18 mouse cellular contexts compared by ENCODE assay signal in the genomic region with DNA sequence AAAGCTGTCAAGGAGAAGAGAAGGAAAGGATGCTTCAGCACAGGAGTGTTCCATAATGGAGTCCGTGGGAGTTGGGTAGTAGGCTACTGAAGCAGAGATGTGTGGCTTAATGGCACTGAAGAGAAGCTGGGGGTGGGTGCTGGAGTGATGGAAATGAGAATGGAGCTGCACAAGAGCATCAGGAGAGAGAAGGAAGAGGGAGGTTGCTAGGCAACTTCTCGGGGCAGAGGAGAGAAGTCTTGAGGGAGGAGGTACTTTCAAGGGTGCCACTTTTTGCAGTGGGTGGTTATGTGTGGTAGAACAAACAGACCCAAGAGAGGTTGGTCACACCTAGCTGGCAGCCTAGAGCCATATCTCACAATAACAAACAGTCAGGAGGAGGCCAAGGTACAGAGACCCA.
DNase-seq lines count a peak whose midpoint lies in the region; ATAC-seq and TF ChIP-seq lines count a peak whose summit lies in the region.
"Had no signal": no experiment of that assay in that cellular context is flagged by ENCODE, and none has a peak within 500 bp of the region (broad histone marks: within the 10 kb centered on the region; RNA-seq: fewer than 3 reads in every experiment).

No protein-coding gene starts in this region.

- TF ChIP-seq POLR2A in cortical plate, adult 2 months (IDR thresholded peaks at IDR 0.05; ENCODE audit: extremely low read depth, insufficient read depth, low read length): no peak

- no peaks in the 10 kb centered on the region for H3K9me3 ChIP-seq in hindbrain, embryonic 11.5 days (ENCODE audit: control insufficient read depth, low read length)
- H3K9me3 ChIP-seq in midbrain, embryonic 15.5 days: no peaks in the 10 kb centered on the region
- H3K9me3 ChIP-seq: intestine, embryonic 15.5 days had no signal

- no peak for TF ChIP-seq CTCF in cortical plate, adult 2 months (IDR thresholded peaks at IDR 0.05; ENCODE audit: extremely low read depth, insufficient read depth, low read length)

- H3K4me1 ChIP-seq in cortical plate, adult 2 months (ENCODE audit: control insufficient read depth, insufficient read depth, low read length): peaks cover 6% of the 10 kb centered on the region; the same call in 1 of the 2 replicates
- H3K4me1 ChIP-seq in hindbrain, embryonic 11.5 days (replicated peaks; ENCODE audit: control insufficient read depth, insufficient read depth, low read length): no peaks in the 10 kb centered on the region
- H3K4me1 ChIP-seq in midbrain, embryonic 15.5 days: no peaks in the 10 kb centered on the region
- H3K4me1 ChIP-seq: embryonic facial prominence, embryonic 15.5 days; forebrain, embryonic 10.5 days; hindbrain, embryonic 13.5 days; intestine, embryonic 15.5 days; megakaryocyte, embryonic 14.5 days had no signal

- H3K9ac ChIP-seq in hindbrain, embryonic 11.5 days (ENCODE audit: low read depth, low read length): no peak overlapping the region
- H3K9ac ChIP-seq in midbrain, embryonic 15.5 days: no peak overlapping the region
- H3K9ac ChIP-seq: embryonic facial prominence, embryonic 15.5 days; hindbrain, embryonic 13.5 days; intestine, embryonic 15.5 days; lung, embryonic 14.5 days had no signal

- 58% methylated on average over 2 of the region's 2 CpGs for WGBS in hindbrain, embryonic 11.5 days
- 78% methylated on average over 2 of the region's 2 CpGs for WGBS in midbrain, embryonic 15.5 days

- no peaks in the 10 kb centered on the region for H3K36me3 ChIP-seq in hindbrain, embryonic 11.5 days (ENCODE audit: control insufficient read depth, insufficient read depth, low read length)
- H3K36me3 ChIP-seq in midbrain, embryonic 15.5 days (replicated peaks): no peaks in the 10 kb centered on the region
- H3K36me3 ChIP-seq: embryonic facial prominence, embryonic 15.5 days; forebrain, embryonic 10.5 days; hindbrain, embryonic 13.5 days; intestine, embryonic 15.5 days had no signal

- no peak overlapping the region for H3K4me2 ChIP-seq in hindbrain, embryonic 11.5 days (replicated peaks; ENCODE audit: low read depth, low read length)
- no peak overlapping the region for H3K4me2 ChIP-seq in midbrain, embryonic 15.5 days
- H3K4me2 ChIP-seq: embryonic facial prominence, embryonic 15.5 days; hindbrain, embryonic 13.5 days; intestine, embryonic 15.5 days; lung, embryonic 14.5 days had no signal

- H3K4me3 ChIP-seq in cortical plate, adult 2 months (ENCODE audit: insufficient read depth, low read length): no peak overlapping the region
- no peak overlapping the region for H3K4me3 ChIP-seq in hindbrain, embryonic 11.5 days (ENCODE audit: low read depth, low read length)
- no peak overlapping the region for H3K4me3 ChIP-seq in midbrain, embryonic 15.5 days
- H3K4me3 ChIP-seq: embryonic facial prominence, embryonic 15.5 days; forebrain, embryonic 10.5 days; hindbrain, embryonic 13.5 days; intestine, embryonic 15.5 days; megakaryocyte, embryonic 14.5 days had no signal

- no peaks in the 10 kb centered on the region for H3K27me3 ChIP-seq in hindbrain, embryonic 11.5 days (ENCODE audit: control insufficient read depth, insufficient read depth, low read length)
- no peaks in the 10 kb centered on the region for H3K27me3 ChIP-seq in midbrain, embryonic 15.5 days (replicated peaks)
- H3K27me3 ChIP-seq: embryonic facial prominence, embryonic 15.5 days; hindbrain, embryonic 13.5 days; intestine, embryonic 15.5 days had no signal

- peak; percentile 78 for DNase-seq in layer of hippocampus, adult 9-11 months
- no peak for DNase-seq in layer of hippocampus, postnatal 25 days (ENCODE audit: extremely low spot score in 1 of 2, low spot score in 1 of 2)
- DNase-seq in frontal cortex, postnatal 14 days (ENCODE audit: low spot score in 2 of 2): peak; percentile 50 to 66
- DNase-seq in left cerebral cortex, postnatal 25 days (ENCODE audit: low spot score in 2 of 2): peak; percentile 70 to 96
- DNase-seq in hindbrain, embryonic 11.5 days (ENCODE audit: low spot score): no peak
- DNase-seq: adrenal gland, postnatal 36 days; cerebellum, adult 9-10 months; lung, embryonic 14.5 days had no signal

- intact Hi-C loops in left cerebral cortex, postnatal 25 days (cut with DNase I): loop anchor here (1.0 to 5.0 kb wide), 3 partner anchors 74 to 176 kb away; no protein-coding TSS in a partner anchor

- ATAC-seq in megakaryocyte-erythroid progenitor cell, adult 5-6 weeks (replicated peaks; ENCODE audit: low FRiP score, low TSS enrichment, poor library complexity, severe bottlenecking): no peak
- ATAC-seq in hindbrain, embryonic 11.5 days (ENCODE audit: low FRiP score): no peak
- no peak for ATAC-seq in midbrain, embryonic 15.5 days (replicated peaks)
- ATAC-seq: activated CD4-positive, CD25-positive, alpha-beta regulatory T cell, adult 4 months; intestine, embryonic 15.5 days; Patski had no signal

- 0 out of 2 replicates have a peak overlapping the region, but pooled peaks have one; percentile 41 for H3K27ac ChIP-seq in cortical plate, adult 2 months (ENCODE audit: insufficient read depth, low read length)
- H3K27ac ChIP-seq in hindbrain, embryonic 11.5 days (ENCODE audit: low read depth, low read length): no peak overlapping the region
- no peak overlapping the region for H3K27ac ChIP-seq in midbrain, embryonic 15.5 days
- H3K27ac ChIP-seq: embryonic facial prominence, embryonic 15.5 days; forebrain, embryonic 10.5 days; hindbrain, embryonic 13.5 days; intestine, embryonic 15.5 days had no signal

Comparison
In these comparisons a context has a peak if more than half of its experiments do, and no peak if none do; other contexts are left out.
1. DNase-seq: peak in layer of hippocampus, adult 9-11 months (single experiment), frontal cortex, postnatal 14 days (2 of 2) and left cerebral cortex, postnatal 25 days (2 of 2); none in layer of hippocampus, postnatal 25 days (0 of 2) and hindbrain, embryonic 11.5 days (single experiment).